Mouse (Mus musculus): Measurements from ENCODE around the gene Dhx8. TPM values are rescaled to one million over a fixed set of nuclear protein-coding genes. Genes with fewer than 3 reads are reported as not detected.

Dhx8 gene
- total and polyA plus RNA-seq, 3 experiments: 33.1 to 44.7 TPM; not detected in 1

GRCm38 (mm10) chr11:101806741-101807140, 74.0 kb downstream of the Dhx8 start:
- Histone ChIP-seq H3K79me2 (ENCODE audit: control insufficient read depth, insufficient read depth, low read length, poor library complexity) (no peaks in the 10 kb centered on the region), H3K36me3 (ENCODE audit: control insufficient read depth in 1 of 2, insufficient read depth in 2 of 2, low read length in 2 of 2) (no peaks in the 10 kb centered on the region), H3K27me3 (ENCODE audit: control insufficient read depth in 1 of 2, insufficient read depth in 2 of 2, low read length in 2 of 2) (peaks cover 9 to 15% of the 10 kb centered on the region in 2 experiments), H3K9me3 (replicated peaks; ENCODE audit: insufficient read depth, low read length) (no peaks in the 10 kb centered on the region), H3K4me3 (ENCODE audit: control insufficient read depth in 1 of 2, insufficient read depth in 1 of 2, low read depth in 2 of 2, low read length in 2 of 2) (no peak overlapping the region), H3K9ac (ENCODE audit: control insufficient read depth, low read depth, low read length, poor library complexity, severe bottlenecking) (no peak overlapping the region), H3K4me1 (ENCODE audit: control insufficient read depth in 1 of 2, insufficient read depth in 2 of 2, low read length in 2 of 2) (peaks cover 0 to 7% of the 10 kb centered on the region in 2 experiments; a peak in 2 of 4 replicates), H3K27ac (ENCODE audit: control insufficient read depth, low read depth, low read length) (no peak overlapping the region)
- TF ChIP-seq POLR2AphosphoS2 (IDR thresholded peaks at IDR 0.05; ENCODE audit: low read length) (no peak), KAT2A (conservative IDR thresholded peaks at IDR 0.05; ENCODE audit: low read depth, low read length) (no peak), NELFE (IDR thresholded peaks at IDR 0.05; ENCODE audit: low read depth, low read length) (no peak), UBTF (IDR thresholded peaks at IDR 0.05; ENCODE audit: borderline replicate concordance, insufficient read depth, low read depth, low read length) (no peak), SMC3 (IDR thresholded peaks at IDR 0.05; ENCODE audit: low read depth, low read length) (no peak), CHD1 (IDR thresholded peaks at IDR 0.05; ENCODE audit: low read depth, low read length) (no peak), POLR2A (IDR thresholded peaks at IDR 0.05; ENCODE audit: control insufficient read depth in 1 of 2, insufficient read depth in 1 of 2, low read depth in 1 of 2, low read length in 2 of 2, poor library complexity in 1 of 2) (no peak), ETS1 (IDR thresholded peaks at IDR 0.05; ENCODE audit: low read depth, low read length) (no peak), BHLHE40 (IDR thresholded peaks at IDR 0.05; ENCODE audit: borderline replicate concordance, low read depth, low read length) (no peak)
- no peak for DNase-seq (ENCODE audit: low read depth, low spot score)

DNA sequence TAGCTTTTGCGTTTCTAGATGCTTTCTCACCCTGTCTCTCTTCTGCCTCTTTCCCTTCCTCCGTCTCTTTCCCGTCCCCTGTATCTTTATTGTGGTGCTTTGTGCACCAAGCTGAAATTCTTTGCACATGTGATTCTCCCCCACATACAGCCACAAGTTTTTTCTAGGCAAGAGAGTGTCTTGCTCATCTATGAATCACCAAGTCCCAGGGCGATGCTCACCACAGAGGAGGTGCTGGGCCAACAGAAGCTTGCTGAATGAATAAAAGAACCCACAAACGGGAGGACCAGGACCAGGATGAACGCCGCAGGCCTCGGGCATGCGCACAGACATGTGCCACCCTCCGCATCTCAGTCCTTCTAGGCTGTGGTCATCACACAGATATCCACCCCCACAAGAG, 74.5 kb downstream of the Dhx8 start:
- TF ChIP-seq POLR2AphosphoS2 (IDR thresholded peaks at IDR 0.05; ENCODE audit: low read length) (no peak), ELF1 (IDR thresholded peaks at IDR 0.05; ENCODE audit: low read depth, low read length) (no peak), E2F4 (IDR thresholded peaks at IDR 0.05; ENCODE audit: borderline replicate concordance, low read depth, low read length) (no peak), UBTF (IDR thresholded peaks at IDR 0.05; ENCODE audit: borderline replicate concordance, insufficient read depth, low read depth, low read length) (no peak), RAD21 (IDR thresholded peaks at IDR 0.05; ENCODE audit: low read depth, low read length) (no peak), CHD1 (IDR thresholded peaks at IDR 0.05; ENCODE audit: low read depth, low read length) (no peak), TBP (IDR thresholded peaks at IDR 0.05; ENCODE audit: low read depth, low read length) (no peak), GABPA (IDR thresholded peaks at IDR 0.05; ENCODE audit: low read depth, low read length) (no peak), HCFC1 (IDR thresholded peaks at IDR 0.05; ENCODE audit: low read depth, low read length) (no peak), MXI1 (IDR thresholded peaks at IDR 0.05; ENCODE audit: low read depth, low read length) (no peak), ZC3H11A (IDR thresholded peaks at IDR 0.05; ENCODE audit: low read depth, low read length) (no peak)
- H3K4me1 ChIP-seq (ENCODE audit: control insufficient read depth in 1 of 2, insufficient read depth in 2 of 2, low read length in 2 of 2): peaks cover 0 to 7% of the 10 kb centered on the region in 2 experiments; a peak in 2 of 4 replicates
- H3K4me3 ChIP-seq (ENCODE audit: control insufficient read depth in 1 of 2, insufficient read depth in 1 of 2, low read depth in 2 of 2, low read length in 2 of 2): no peak overlapping the region
- H3K79me2 ChIP-seq (ENCODE audit: control insufficient read depth, insufficient read depth, low read length, poor library complexity): no peaks in the 10 kb centered on the region
- no peak overlapping the region for H3K9ac ChIP-seq (ENCODE audit: control insufficient read depth, low read depth, low read length, poor library complexity, severe bottlenecking)
- no peak for DNase-seq (ENCODE audit: low read depth, low spot score)
- peaks cover 9 to 15% of the 10 kb centered on the region in 2 experiments for H3K27me3 ChIP-seq (ENCODE audit: control insufficient read depth in 1 of 2, insufficient read depth in 2 of 2, low read length in 2 of 2)
- no peaks in the 10 kb centered on the region for H3K9me3 ChIP-seq (replicated peaks; ENCODE audit: insufficient read depth, low read length)
- no peak overlapping the region for H3K27ac ChIP-seq (ENCODE audit: control insufficient read depth, low read depth, low read length)
- no peaks in the 10 kb centered on the region for H3K36me3 ChIP-seq (ENCODE audit: control insufficient read depth in 1 of 2, insufficient read depth in 2 of 2, low read length in 2 of 2)
